Mouse (Mus musculus) MEL (cell line): ENCODE measurements around the gene Enox1.

Experiments used
- EP300 ChIP-seq, 2 experiments: IDR thresholded peaks; 2 replicates each; pipeline ENCODE4 v1.6.1; 2011; ENCODE audit warnings: improper control_type of control experiment in 2 of 2, low read length in 2 of 2, low read depth in 1 of 2, mild to moderate bottlenecking in 1 of 2
- JUND ChIP-seq: IDR thresholded peaks from 2 replicates; pipeline ENCODE4 v1.6.1; 2011; ENCODE audit warnings: low read depth, mild to moderate bottlenecking, improper control_type of control experiment, low read length
- NELFE ChIP-seq: IDR thresholded peaks from 2 replicates; pipeline ENCODE4 v1.6.1; 2011; ENCODE audit warnings: low read depth, low read length, improper control_type of control experiment
- SMC3 ChIP-seq: IDR thresholded peaks from 2 replicates; pipeline ENCODE4 v1.6.1; 2011; ENCODE audit warnings: low read depth, low read length, improper control_type of control experiment
- ZC3H11A ChIP-seq: IDR thresholded peaks from 2 replicates; pipeline ENCODE4 v1.6.1; 2012; ENCODE audit warnings: low read depth, mild to moderate bottlenecking, inconsistent platforms, low read length, improper control_type of control experiment

DNA sequence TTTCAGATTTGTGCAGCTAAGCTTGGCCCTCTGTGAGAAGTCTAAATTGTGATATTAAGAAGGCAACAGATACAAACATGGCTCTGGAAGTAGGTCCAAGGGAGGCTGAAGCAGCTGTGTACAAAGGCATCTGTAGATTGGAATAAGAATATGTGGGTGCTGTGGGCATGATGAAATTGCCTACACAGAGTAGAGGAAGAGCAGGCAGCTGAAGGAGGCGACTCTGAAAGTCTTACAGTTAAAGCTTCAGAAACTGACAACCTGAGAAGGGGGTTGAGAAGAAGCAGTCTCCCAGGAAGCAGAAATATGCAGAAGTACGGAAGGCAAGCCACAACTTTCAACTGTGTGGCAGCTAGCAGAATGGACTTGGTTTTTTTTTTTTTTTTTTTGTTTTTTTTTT lies 380.0 kb downstream of the Enox1 start:
- TF ChIP-seq JUND (no peak), EP300 (IDR thresholded peaks at IDR 0.05; ENCODE audit: low read depth in 1 of 2, low read length in 2 of 2) (no peak), SMC3 (no peak), NELFE (no peak), ZC3H11A (no peak)
